Mouse (Mus musculus): ENCODE results near the gene Dnajc22. TPM values are rescaled to one million over a fixed set of nuclear protein-coding genes. Genes with fewer than 3 reads are reported as not detected.

Gene Dnajc22
- polyA plus RNA-seq, 1 experiment from 2014 or later: 0.21 TPM

DNA sequence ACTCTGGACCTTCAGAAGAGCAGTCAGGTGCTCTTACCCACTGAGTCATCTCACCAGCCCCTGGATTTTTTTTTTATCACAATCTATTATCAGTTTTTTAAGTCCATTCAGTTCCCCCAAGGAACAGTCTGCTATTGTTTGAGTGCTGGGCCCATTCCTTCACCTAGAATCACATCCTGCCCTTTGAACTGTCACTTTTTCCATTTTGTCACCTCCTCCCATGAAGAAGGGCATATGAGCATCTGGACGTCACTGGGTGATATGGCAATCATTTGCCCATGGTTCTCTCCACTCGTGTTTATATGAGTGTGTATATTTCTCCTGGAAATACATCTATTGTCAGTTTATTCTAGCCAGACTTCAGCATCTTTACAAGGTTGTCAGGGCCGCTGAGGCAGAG, 14.9 kb downstream of the Dnajc22 start:
- Histone ChIP-seq H3K27ac (ENCODE audit: low read depth, low read length) (no peak overlapping the region), H3K4me3 (ENCODE audit: low read depth, low read length) (no peak overlapping the region), H3K4me2 (ENCODE audit: low read depth, low read length) (no peak overlapping the region), H3K9ac (replicated peaks; ENCODE audit: low read depth, low read length) (no peak overlapping the region), H3K27me3 (ENCODE audit: control insufficient read depth, insufficient read depth, low read length) (no peaks in the 10 kb centered on the region), H3K9me3 (ENCODE audit: control insufficient read depth, low read length) (no peaks in the 10 kb centered on the region), H3K4me1 (ENCODE audit: control insufficient read depth, insufficient read depth, low read length) (no peaks in the 10 kb centered on the region), H3K36me3 (ENCODE audit: control insufficient read depth, insufficient read depth, low read length) (no peaks in the 10 kb centered on the region)
- 79% methylated on average over 3 of the region's 3 CpGs for WGBS
- ATAC-seq (ENCODE audit: low read depth): no peak

DNA sequence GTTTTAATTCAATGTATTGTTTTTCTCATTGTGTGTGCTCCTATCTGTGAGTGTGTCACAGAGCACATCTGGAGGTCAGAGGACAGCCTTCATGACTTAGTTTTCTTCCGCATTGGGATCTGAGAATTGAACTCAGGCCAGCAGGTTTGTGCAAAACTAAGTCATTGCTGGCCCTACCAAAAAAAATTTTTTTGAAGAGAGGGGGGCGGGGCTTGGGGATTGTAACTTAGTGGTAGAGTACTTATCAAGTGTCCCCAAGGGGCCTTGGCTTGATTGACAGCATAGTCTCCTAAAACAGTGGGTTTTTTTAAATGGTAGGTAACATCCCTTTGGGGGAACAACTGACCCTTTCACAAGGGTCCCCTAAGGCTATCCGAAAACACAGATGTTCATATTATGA, 18.2 kb downstream of the Dnajc22 start:
- Histone ChIP-seq H3K36me3 (ENCODE audit: control insufficient read depth, insufficient read depth, low read length) (no peaks in the 10 kb centered on the region), H3K4me1 (ENCODE audit: control insufficient read depth, insufficient read depth, low read length) (no peaks in the 10 kb centered on the region), H3K27me3 (ENCODE audit: control insufficient read depth, insufficient read depth, low read length) (no peaks in the 10 kb centered on the region), H3K9ac (replicated peaks; ENCODE audit: low read depth, low read length) (no peak overlapping the region), H3K4me2 (ENCODE audit: low read depth, low read length) (no peak overlapping the region), H3K4me3 (ENCODE audit: low read depth, low read length) (no peak overlapping the region), H3K9me3 (ENCODE audit: control insufficient read depth, low read length) (no peaks in the 10 kb centered on the region), H3K27ac (ENCODE audit: low read depth, low read length) (no peak overlapping the region)
- 87% methylated on average over 3 of the region's 3 CpGs for WGBS
- ATAC-seq (ENCODE audit: low read depth): no peak

DNA sequence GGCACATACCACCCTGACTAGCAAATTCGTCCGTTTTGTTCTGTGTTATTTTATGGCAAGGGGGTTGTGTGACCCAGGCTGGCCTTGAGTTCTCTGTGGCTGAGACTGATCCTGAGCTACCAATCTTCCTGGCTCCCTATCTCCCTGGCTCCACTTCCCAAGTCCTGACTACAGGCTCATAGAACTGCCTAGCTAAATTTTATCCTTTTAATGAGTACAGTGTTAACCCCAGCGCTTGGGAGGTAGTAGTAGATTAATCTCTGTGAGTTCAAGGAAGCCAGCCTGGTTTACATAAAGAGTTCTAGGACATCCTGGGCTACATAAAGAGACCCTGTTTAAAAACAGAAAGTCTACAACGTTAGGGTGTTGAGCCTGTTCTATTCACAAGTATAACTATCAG, 18.8 kb downstream of the Dnajc22 start:
- no peak for ATAC-seq (ENCODE audit: low read depth)
- Histone ChIP-seq H3K36me3 (ENCODE audit: control insufficient read depth, insufficient read depth, low read length) (no peaks in the 10 kb centered on the region), H3K27me3 (ENCODE audit: control insufficient read depth, insufficient read depth, low read length) (no peaks in the 10 kb centered on the region), H3K4me2 (ENCODE audit: low read depth, low read length) (no peak overlapping the region), H3K4me3 (ENCODE audit: low read depth, low read length) (no peak overlapping the region), H3K4me1 (ENCODE audit: control insufficient read depth, insufficient read depth, low read length) (no peaks in the 10 kb centered on the region), H3K9ac (replicated peaks; ENCODE audit: low read depth, low read length) (no peak overlapping the region), H3K9me3 (ENCODE audit: control insufficient read depth, low read length) (no peaks in the 10 kb centered on the region), H3K27ac (ENCODE audit: low read depth, low read length) (no peak overlapping the region)
- WGBS: 74% methylated on average over 4 of the region's 4 CpGs

DNA sequence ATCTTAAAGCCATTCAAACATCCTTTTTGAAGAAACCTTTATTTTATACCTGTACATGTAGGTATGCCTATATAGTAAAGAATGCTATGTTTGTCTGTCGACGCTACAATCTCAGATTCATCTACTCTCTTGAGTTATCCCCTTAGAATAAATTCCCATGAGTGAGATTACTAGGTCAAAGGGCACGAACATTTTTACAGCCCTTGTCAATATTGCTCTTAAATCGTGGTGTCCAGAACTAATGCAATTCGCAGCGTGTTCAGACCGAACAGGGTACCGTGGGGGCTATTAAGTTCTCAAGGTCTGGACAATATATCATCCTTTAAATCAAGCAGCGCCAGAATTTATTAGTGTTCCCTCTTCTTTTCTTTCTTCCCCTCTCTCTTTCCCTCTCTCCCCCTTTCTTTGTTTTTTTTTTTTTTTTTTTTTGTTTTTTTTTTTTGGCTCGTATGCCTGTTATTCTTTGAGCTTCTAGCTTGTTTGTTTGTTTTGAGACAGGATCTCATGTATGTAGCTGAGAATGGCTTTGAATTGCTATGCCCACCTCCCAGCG, 19.9 kb downstream of the Dnajc22 start:
- 35% methylated on average over 11 of the region's 11 CpGs for WGBS
- Histone ChIP-seq H3K4me1 (ENCODE audit: control insufficient read depth, insufficient read depth, low read length) (no peaks in the 10 kb centered on the region), H3K4me3 (ENCODE audit: low read depth, low read length) (no peak overlapping the region), H3K36me3 (ENCODE audit: control insufficient read depth, insufficient read depth, low read length) (no peaks in the 10 kb centered on the region), H3K27me3 (ENCODE audit: control insufficient read depth, insufficient read depth, low read length) (no peaks in the 10 kb centered on the region), H3K9me3 (ENCODE audit: control insufficient read depth, low read length) (no peaks in the 10 kb centered on the region), H3K4me2 (ENCODE audit: low read depth, low read length) (peak overlapping the region; percentile 14; the same call in 1 of the 2 replicates), H3K9ac (replicated peaks; ENCODE audit: low read depth, low read length) (no peak overlapping the region), H3K27ac (ENCODE audit: low read depth, low read length) (no peak overlapping the region)
- ATAC-seq (ENCODE audit: low read depth): no peak

DNA sequence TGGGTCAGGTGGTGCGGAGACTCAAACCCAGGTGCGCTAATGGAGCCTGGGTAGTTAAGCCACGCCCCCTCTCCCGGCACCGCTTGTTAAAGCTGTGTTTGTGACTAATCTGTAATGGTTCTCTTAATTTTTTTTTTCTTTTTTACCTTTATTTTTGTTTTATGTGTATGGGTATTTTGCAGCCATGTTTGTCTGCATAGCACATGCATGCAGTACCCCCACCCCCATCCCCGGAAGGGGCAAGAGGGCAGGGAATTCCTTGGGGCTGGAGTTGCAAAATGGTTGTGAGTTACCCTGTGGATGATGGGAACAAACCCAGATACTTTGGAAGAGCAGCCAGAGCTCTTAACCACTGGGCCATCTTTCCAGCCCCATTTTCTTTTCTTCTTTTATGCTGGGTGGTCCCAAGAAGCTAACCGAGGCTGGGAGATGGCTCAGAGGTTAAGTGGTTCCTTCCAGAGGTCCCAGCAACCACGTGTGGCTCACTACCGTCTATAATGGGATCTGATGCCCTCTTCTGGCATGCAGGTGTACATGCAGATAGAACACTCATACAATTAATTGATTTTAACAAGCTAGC, 20.5 kb downstream of the Dnajc22 start:
- Histone ChIP-seq H3K27ac (ENCODE audit: low read depth, low read length) (no peak overlapping the region), H3K4me1 (ENCODE audit: control insufficient read depth, insufficient read depth, low read length) (no peaks in the 10 kb centered on the region), H3K4me3 (ENCODE audit: low read depth, low read length) (no peak overlapping the region), H3K4me2 (ENCODE audit: low read depth, low read length) (peak overlapping the region; percentile 14; the same call in 1 of the 2 replicates), H3K9ac (replicated peaks; ENCODE audit: low read depth, low read length) (no peak overlapping the region), H3K9me3 (ENCODE audit: control insufficient read depth, low read length) (no peaks in the 10 kb centered on the region), H3K36me3 (ENCODE audit: control insufficient read depth, insufficient read depth, low read length) (no peaks in the 10 kb centered on the region), H3K27me3 (ENCODE audit: control insufficient read depth, insufficient read depth, low read length) (no peaks in the 10 kb centered on the region)
- 2% methylated on average over 9 of the region's 9 CpGs for WGBS
- no peak for ATAC-seq (ENCODE audit: low read depth)

DNA sequence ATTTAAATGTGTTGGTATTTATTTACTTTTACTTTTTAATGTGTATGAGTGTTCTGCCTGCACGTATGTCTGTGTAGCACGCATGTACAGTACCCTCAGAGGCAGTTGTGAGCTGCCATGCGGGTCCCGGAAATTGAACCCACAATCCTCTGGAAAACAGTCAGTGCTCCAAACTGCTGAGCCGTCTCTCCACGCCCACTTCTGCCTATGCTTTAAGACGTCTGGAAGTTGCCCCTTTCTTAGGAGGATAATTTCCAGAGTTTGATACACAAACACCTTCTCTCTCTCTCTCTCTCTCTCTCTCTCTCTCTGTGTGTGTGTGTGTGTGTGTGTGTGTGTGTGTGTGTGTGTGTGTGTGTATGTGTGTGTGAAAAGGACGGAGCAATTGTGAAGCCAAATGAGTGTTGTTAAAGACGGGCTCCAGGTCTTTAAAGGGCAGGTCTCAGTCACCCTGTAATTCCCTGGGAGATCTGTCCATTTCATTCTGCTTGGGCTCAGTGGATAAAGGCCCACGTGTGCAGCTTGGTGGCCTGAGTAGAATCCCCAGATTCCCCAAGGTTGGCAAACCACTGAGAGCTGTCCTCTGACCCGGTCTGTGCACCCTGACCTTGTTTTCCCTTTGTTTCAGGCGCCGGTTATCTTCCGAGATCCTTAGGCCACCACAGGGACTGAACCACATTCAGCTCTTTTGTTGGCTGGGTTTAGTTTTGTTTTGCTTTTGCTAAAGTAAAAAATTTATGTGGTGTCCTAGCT, 21.5 kb downstream of the Dnajc22 start:
- whole genome bisulfite sequencing: 40% methylated on average over 14 of the region's 14 CpGs
- Histone ChIP-seq H3K9me3 (ENCODE audit: control insufficient read depth, low read length) (no peaks in the 10 kb centered on the region), H3K27ac (ENCODE audit: low read depth, low read length) (no peak overlapping the region), H3K9ac (replicated peaks; ENCODE audit: low read depth, low read length) (no peak overlapping the region), H3K27me3 (ENCODE audit: control insufficient read depth, insufficient read depth, low read length) (no peaks in the 10 kb centered on the region), H3K4me1 (ENCODE audit: control insufficient read depth, insufficient read depth, low read length) (no peaks in the 10 kb centered on the region), H3K4me2 (ENCODE audit: low read depth, low read length) (no peak overlapping the region), H3K4me3 (ENCODE audit: low read depth, low read length) (no peak overlapping the region), H3K36me3 (ENCODE audit: control insufficient read depth, insufficient read depth, low read length) (no peaks in the 10 kb centered on the region)
- no peak for ATAC-seq (ENCODE audit: low read depth)

DNA sequence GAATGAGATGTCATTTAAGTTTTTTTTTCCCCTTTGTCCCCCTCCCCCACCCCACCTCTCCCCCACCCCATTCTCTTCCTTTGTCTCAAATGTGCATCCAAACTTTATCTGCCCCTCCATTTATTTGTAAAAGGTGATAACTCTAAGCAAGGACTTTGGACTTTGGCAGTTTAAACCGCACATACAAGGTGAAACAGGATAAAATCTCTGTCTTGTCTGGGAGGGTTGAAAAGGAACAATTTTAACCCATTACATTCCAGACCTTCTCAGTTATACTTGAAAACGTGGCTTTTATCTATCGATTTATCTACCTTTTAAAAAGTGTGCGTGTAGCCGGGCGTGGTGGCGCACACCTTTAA, 22.1 kb downstream of the Dnajc22 start:
- WGBS: 87% methylated on average over 7 of the region's 7 CpGs
- Histone ChIP-seq H3K4me2 (ENCODE audit: low read depth, low read length) (no peak overlapping the region), H3K36me3 (ENCODE audit: control insufficient read depth, insufficient read depth, low read length) (no peaks in the 10 kb centered on the region), H3K9ac (replicated peaks; ENCODE audit: low read depth, low read length) (no peak overlapping the region), H3K9me3 (ENCODE audit: control insufficient read depth, low read length) (no peaks in the 10 kb centered on the region), H3K4me1 (ENCODE audit: control insufficient read depth, insufficient read depth, low read length) (no peaks in the 10 kb centered on the region), H3K27me3 (ENCODE audit: control insufficient read depth, insufficient read depth, low read length) (no peaks in the 10 kb centered on the region), H3K27ac (ENCODE audit: low read depth, low read length) (no peak overlapping the region), H3K4me3 (ENCODE audit: low read depth, low read length) (no peak overlapping the region)
- no peak for ATAC-seq (ENCODE audit: low read depth)

DNA sequence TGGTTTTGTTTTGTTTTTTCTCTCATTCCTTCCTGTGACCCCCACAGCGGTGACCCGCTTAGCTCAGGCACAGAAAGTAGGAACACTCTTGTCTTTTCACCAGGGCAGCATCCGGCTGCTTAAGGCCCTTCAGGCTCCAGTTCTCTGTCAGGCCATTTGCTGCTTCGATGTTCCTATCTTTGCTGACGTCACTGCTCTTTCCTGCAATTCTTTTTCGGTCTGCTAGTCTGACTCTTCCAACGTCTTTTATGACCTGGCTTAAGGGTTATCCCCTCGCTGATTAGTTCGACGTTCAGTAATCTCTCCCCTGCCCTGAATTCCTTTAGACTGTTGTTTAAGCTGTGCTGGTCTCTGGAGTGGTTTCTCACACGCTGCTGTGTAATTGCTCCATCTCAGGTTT, 23.6 kb downstream of the Dnajc22 start:
- Histone ChIP-seq H3K4me3 (ENCODE audit: low read depth, low read length) (no peak overlapping the region), H3K9ac (replicated peaks; ENCODE audit: low read depth, low read length) (no peak overlapping the region), H3K27me3 (ENCODE audit: control insufficient read depth, insufficient read depth, low read length) (no peaks in the 10 kb centered on the region), H3K4me2 (ENCODE audit: low read depth, low read length) (no peak overlapping the region), H3K4me1 (ENCODE audit: control insufficient read depth, insufficient read depth, low read length) (no peaks in the 10 kb centered on the region), H3K27ac (ENCODE audit: low read depth, low read length) (no peak overlapping the region), H3K36me3 (ENCODE audit: control insufficient read depth, insufficient read depth, low read length) (no peaks in the 10 kb centered on the region), H3K9me3 (ENCODE audit: control insufficient read depth, low read length) (no peaks in the 10 kb centered on the region)
- WGBS: 45% methylated on average over 11 of the region's 11 CpGs
- no peak for ATAC-seq (ENCODE audit: low read depth)

DNA sequence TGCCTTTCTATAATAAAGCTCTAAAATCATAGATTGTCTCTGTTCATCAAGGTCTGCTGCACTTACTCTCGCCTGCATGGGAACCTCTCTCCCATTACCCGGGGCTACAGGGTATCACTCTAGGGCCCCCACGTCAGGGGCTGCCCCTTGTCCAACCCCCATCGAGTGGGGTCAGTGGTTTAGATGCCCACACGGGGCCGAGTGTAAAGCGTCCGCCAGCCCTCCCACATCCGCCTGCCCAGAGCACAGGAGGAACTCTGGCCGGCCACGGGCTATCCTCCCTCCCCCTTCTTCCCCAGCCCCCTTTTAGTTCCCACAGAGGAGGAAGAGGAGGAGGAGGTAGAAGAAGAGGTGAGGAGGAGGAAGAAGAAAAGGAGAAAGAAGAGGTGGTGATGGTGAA, 27.8 kb downstream of the Dnajc22 start:
- no peak overlapping the region for H3K9ac ChIP-seq (replicated peaks; ENCODE audit: low read depth, low read length)
- 13% methylated on average over 11 of the region's 11 CpGs for WGBS
- no peak for ATAC-seq (ENCODE audit: low read depth)

More for the DNA sequence above, 27.8 kb downstream of the Dnajc22 start:
- Histone ChIP-seq H3K4me3 (ENCODE audit: low read depth, low read length) (no peak overlapping the region), H3K9me3 (ENCODE audit: control insufficient read depth, low read length) (no peaks in the 10 kb centered on the region), H3K4me2 (ENCODE audit: low read depth, low read length) (no peak overlapping the region), H3K27me3 (ENCODE audit: control insufficient read depth, insufficient read depth, low read length) (no peaks in the 10 kb centered on the region), H3K4me1 (ENCODE audit: control insufficient read depth, insufficient read depth, low read length) (no peaks in the 10 kb centered on the region), H3K27ac (ENCODE audit: low read depth, low read length) (no peak overlapping the region), H3K36me3 (ENCODE audit: control insufficient read depth, insufficient read depth, low read length) (no peaks in the 10 kb centered on the region)

All from neural tube, embryonic 14.5 days (tissue).